Mouse (Mus musculus): Measurements from ENCODE around the gene Ston2. TPM values are rescaled to one million over a fixed set of nuclear protein-coding genes. Genes with fewer than 3 reads are reported as not detected.
"Not testable (repeated sequence)": the region's sequence is repeated elsewhere in the genome, so short reads cannot be mapped to it uniquely, and the experiment has no call there.

Gene Ston2
- total RNA-seq, 2 experiments from 2014 or later: 0.84 to 1.1 TPM

DNA sequence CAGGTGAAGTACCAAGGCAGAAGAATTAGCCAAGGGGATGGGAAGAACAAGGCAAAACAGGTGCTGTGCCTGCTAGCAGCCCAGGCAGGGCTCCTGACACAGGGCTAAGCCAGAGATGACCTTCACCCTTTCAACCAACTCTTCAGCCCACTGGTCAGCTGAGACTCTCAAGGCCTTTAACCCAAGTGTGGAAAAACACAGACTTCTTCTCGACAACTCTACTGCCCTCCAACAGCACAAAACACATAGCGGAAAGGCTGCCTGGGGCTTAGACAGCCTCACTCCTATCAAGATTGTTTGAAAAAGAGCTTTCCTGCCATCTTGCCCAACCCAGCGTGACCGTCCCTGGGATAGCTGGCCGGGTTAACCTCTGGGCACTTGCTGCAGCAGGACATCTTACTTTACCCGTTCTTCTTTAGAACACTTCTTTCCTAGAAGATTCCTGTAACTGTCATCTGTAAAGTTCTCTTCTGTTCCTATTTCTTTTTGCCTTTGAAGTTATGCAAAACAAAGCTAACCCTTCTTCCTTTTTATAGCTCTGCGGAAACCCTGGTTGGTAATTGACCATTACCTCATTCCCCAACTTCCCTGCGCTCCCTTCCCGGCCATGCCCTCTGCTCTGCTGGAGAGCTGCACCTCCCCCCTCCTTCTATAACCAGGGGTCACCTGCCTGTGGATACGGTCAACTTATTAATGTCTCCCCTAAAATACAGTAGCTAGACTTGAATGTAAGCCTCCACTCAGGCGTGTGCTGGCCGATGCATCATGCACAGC is 150.9 kb downstream of the Ston2 start:
- no peak for ATAC-seq (replicated peaks; ENCODE audit: low FRiP score, poor library complexity, severe bottlenecking)

DNA sequence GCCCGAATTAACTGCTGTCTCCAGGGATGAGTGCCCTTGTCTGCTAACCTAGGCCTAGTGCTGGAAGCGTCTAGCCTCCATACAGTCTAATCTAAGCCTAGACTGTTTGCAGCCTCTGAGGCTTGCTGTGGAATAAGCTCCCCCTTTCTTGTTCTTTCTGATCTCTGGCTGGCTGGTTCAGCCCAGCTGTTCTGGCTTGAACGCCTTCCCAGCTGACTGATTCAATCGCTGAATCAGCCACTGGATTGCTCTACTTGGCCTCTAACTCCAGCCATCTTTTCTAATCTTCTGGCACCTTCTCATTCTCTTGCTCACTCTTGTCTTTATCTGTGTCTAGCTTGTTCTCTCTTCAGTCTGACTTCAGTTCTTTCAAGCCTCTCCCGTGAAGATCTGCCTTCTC is 161.7 kb downstream of the Ston2 start:
- ATAC-seq (replicated peaks; ENCODE audit: low FRiP score, poor library complexity, severe bottlenecking): no peak

DNA sequence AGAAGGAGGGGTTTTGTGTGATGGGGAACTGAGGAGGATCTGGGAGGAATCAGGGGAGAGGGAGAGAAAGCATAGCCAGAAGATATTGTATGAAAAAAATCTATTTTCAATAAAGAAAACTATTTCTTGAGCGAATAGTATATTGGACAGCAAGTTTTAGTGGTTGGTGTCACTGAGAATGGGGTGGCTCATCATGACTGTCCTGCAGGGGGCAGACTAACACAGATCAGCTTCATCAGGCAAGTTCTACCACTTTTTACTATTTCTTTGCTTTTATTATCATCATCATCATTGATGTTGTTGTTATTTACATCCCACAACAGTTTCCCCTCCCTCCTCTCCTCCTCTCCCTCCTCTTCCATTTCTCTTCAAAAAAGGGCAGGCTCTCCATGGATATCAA is 163.2 kb downstream of the Ston2 start:
- no peak for ATAC-seq (replicated peaks; ENCODE audit: low FRiP score, poor library complexity, severe bottlenecking)

DNA sequence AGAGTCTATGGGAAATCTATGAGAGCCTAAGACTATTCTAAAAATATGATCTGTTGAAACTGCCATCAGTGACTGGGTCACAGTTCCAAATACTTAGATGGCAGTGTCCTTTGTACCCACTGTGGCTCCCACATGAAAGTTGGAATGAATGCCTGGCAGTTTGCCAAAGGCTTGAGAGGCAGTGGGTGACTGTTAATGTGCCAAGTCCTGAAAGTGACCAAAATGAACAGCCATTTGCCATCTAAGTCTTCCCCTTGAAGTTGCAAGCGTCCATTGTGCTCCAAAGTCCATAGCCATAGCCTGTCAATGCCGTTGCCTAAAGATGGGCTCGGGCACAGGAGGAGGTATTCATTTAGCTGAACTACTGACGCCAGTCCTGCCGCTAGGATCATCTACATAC is 178.8 kb downstream of the Ston2 start:
- ATAC-seq (replicated peaks; ENCODE audit: low FRiP score, poor library complexity, severe bottlenecking): no peak

DNA sequence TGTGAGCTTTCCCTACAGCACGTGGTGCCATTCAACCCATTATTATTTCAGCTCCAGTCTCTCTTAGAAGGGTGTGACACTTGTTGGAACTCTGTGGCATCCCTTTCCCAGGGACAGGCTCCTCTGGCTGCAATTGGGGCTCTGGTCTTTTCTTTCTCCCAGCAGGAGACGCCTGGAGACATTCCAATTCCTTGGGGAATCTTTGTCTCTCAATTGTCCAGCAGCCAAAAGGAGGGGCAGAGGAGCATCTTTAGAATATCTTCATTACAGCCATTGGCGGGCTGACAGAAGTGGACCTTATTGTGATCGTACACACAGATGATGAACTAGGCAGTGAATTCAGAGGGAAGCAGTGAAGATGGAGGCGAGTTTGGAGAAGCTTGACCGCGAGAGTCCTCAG is 180.5 kb downstream of the Ston2 start:
- ATAC-seq (replicated peaks; ENCODE audit: low FRiP score, poor library complexity, severe bottlenecking): no peak

DNA sequence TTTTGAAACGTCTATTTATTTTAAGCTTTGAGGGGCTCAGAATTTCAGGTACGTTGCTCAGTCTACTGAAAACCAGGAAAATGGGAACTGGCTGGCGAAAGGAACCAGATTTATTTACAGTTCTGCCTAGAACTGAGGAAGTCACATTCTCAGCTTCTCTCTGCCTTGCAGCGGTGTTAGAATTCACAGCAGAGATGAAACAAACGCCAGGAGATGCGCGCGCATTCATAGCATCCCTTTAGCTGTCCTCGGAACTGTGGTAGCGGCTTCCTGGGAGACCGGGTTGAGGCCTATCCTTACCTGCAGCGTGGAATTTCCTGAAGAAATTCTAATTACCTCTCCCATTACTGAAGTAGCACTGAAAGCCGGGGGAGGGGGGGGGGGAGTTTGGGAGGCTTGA is 181.5 kb downstream of the Ston2 start:
- ATAC-seq (replicated peaks; ENCODE audit: low FRiP score, poor library complexity, severe bottlenecking): no peak

DNA sequence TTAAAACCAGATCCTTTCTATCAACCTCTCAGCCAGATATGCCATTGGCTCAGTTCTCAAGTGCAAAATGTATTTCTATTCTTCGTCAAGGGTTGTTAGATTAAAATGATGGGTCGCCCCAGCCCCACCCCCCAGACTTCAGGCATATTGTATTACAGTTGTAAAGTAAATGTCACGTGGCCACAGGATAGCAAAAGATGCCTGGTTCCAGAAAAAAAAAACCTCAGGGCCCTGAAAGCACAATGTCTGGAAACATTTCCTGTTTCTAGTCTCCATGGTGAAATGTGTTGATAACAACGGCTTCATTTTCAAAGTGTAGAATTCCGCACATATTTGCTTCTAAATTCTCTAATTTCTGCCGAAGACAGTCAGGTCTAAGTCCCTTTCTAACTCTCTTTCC is 183.6 kb downstream of the Ston2 start:
- ATAC-seq (replicated peaks; ENCODE audit: low FRiP score, poor library complexity, severe bottlenecking): no peak

DNA sequence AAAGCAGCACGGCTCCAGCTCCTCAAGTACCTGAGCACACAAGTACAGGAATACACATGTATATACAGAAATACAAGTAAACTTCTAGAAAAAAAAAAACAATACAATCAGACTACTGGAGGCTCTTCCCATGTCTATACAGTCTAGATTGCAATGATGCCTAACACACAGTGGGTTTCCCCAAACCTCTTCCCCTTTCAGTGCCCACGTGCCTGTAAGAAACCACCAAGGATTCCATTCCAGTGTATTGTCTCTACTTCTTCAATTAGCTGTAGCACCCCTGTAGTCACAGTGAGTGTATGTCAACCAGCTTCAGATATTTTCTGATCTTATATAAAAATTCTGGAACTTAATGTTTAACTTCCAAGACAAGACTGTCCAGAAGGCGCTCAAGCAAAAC is 196.1 kb downstream of the Ston2 start:
- ATAC-seq (replicated peaks; ENCODE audit: low FRiP score, poor library complexity, severe bottlenecking): no peak

DNA sequence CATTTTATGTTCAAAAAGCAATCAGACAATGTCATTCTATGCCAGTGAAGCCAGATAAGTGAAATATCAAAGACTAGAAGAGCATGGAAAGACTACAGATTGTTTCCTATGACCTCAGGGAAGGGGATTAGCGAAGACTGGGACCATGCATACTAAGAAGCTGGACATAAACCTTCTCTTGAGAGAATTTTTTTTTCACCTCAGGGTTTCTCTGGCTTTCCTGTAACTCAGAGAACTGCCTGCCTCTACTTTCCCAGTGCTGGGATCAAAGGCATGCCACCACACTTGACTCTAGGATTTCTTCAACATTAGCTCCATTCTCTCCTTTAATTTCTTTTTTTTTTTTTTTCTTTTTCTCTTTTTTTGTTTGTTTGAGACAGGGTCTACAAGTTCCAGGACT is 197.0 kb downstream of the Ston2 start:
- ATAC-seq (replicated peaks; ENCODE audit: low FRiP score, poor library complexity, severe bottlenecking): no peak

DNA sequence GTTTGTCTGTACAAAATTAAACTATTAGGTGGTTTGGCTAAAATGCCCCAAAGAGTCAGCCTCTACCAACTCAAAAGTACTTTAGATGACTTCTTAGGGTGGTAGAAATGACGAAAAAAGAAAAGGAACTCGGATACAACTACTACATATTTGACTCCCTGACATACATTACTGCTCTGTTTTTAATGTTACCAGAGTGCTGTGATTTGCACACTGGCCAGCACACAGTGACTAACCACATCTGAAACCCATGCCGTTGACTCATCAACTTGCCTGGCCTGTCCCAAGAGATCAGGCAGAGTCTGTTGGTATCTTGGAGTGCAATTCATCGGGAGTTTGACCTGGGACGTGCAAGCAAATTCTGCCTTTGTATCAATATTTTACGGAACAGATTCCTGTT is 197.5 kb downstream of the Ston2 start:
- no peak for ATAC-seq (replicated peaks; ENCODE audit: low FRiP score, poor library complexity, severe bottlenecking)

DNA sequence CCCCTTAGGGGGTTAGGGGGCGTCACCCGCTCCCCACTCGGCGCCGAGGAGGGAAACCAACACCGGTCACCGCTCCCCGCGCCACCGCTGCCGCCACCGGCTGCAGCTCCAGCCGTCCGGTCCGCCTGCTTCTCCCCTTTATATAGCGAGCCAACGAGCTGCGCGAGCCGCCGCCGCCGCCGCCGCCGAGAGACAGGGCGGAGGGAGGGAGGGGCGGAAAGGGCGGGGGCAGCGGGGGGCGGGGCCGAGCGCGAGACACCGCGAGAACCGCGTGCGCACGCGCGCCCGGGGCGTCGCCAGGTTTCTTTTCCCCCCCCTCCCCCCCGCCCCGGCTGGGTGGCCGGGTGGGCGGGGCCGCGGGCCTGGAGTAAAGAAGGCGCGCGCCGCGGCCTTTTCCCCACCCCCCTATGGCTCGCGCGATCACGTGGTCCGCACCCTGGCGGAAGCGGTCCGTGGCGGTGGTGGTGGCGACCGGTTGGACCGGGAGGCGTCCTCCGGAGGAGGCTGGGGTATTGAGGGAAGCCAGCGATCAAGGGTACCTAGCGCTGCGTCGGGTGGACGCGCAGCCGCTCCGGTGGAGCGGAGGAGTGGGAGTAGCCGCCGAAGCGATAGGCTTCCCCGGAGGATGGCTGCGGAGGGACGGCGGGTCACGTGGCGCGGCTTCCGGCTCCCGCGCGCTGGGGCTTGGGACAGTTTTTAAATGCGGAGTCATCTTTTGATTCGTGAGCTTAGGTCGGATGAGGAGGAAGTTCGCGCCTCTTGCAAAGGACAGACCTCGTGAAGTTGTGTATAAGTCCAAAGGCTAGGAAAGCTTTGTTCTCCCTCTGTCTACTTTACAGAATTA is 198.1 kb downstream of the Ston2 start, which contains the start of gene Gtf2a1:
Gene Gtf2a1 (minus strand): TSS at position 641 of the 844 bp plus-strand sequence.
- peak; percentile 84 for ATAC-seq (replicated peaks; ENCODE audit: low FRiP score, poor library complexity, severe bottlenecking)

DNA sequence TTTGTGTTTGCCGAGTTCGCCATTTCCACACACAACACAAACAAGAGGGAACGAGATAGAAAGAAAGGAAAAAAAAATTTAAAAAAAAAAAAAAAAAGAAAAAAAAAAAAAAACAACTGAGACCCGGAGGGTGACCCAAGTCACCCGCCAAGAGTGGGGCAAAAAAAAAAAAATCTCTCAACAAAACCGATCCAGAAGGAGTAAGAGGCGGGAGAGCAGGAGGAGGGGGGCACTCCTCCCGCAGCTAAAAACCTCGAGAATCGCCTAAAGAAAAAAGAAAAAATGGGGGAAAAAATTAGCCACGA is 198.7 kb downstream of the Ston2 start:
- no peak; the same call in 1 of the 2 replicates for ATAC-seq (replicated peaks; ENCODE audit: low FRiP score, poor library complexity, severe bottlenecking)

DNA sequence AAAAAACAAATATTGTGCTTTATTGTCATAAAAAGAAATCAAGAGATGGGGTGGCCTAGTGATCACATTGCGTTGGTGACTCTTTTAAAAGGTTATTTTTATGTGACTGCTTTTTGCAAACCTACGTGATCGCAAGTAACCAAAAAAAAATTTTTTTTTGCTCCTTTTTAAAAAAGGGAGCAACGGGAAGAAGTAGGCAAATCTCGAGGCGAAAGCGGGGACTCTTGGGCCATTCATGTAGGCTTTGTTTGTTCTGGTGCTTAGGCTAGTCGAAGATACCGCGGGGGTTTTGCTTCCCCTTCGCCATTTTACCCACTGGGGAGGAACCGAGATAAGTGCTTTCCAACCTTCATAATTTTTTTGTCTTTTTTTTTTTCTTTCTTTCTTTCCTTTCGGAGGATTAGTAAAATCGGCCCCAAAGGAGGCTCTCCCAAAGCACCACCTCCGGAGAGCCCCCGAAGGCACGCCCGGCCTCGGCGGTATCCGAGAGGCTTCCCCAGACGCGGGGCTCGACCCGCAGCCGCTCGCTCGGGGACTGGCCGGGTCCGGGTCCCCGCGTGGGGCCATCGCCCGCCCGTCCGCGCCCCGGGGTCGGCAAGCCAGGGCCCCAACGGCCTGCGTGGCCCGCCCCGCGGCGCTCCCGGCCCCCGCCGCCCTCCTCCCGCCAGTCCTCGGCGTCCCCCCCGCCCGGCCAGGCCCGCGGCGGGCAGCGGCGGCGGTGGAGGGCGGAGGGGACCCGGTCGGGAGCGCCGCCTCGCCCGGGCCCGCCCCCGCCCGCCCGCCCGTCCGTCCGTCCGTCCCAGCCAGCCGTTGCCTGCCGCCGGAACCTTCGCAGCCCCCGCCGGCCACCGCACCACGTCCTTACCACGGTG is 199.3 kb downstream of the Ston2 start:
- ATAC-seq (replicated peaks; ENCODE audit: low FRiP score, poor library complexity, severe bottlenecking): 0 out of 2 replicates have a peak, but pooled peaks have one; percentile 18

DNA sequence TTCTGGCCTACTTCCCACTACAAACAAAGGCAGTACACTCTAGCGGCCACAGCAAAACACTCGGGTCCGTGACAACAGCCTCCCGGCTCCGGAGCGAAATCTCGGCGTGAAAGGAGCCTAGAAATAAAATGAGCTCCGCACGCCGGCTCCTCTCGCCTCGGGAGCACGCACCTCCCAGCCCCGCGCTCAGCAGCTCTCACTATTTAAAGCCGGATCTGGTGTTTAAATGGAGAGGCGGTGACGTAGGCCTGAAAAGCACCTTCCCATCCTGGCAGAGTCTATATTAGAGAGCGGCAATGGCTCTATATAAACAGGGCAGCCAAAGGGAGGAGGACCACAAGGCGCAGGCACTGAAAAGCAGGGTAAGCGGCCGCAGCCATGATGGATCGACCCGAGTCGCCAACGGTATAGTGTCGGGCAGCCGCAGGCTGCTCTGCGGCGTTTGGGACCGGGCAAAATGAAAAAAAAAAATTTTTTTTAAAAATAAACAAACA is 200.0 kb downstream of the Ston2 start:
- peak; percentile 70 for ATAC-seq (replicated peaks; ENCODE audit: low FRiP score, poor library complexity, severe bottlenecking)

DNA sequence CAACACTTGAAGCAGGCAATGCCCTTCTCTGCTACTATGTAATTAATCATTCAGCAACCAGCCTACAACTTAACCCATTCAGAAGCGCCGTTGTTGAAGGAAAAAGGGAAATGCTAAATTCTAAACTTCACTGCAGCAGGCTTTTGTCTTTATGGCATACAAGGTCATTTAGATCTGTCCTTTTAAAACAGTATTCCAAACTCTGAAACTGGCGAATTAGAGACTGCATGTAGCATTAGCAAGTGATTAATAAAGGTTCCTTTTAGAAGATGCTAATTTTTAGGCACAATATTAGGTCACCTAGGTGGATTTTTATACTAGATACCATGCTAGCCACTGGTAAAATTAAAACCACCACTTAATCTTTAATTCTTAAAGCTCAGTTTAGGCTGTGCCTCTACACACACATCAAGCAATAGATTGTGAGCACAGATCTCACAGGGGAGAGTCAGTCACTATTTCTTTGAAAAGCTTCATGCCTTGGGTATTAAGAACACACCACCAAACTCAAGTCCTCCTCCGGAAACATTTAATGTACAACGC is 200.6 kb downstream of the Ston2 start:
- no peak for ATAC-seq (replicated peaks; ENCODE audit: low FRiP score, poor library complexity, severe bottlenecking)

DNA sequence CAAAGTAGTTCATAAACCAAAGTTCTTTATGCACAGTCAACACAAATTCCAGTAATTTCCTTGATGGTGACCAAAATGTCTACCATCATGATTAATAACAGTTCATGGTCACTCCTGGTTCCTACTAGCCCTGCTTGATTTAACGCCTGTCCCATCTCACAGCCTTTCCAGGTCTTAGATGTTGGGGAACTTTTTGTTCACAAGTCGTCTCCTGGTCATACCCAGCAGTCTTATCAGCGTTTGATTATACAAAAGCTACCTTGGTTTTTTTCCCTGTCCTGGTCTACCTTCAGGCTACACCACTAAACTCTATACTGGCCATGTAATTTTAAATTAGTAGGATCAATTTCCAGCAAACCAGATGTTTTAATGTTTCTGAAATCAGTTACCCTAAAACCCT is 201.1 kb downstream of the Ston2 start:
- no peak for ATAC-seq (replicated peaks; ENCODE audit: low FRiP score, poor library complexity, severe bottlenecking)

DNA sequence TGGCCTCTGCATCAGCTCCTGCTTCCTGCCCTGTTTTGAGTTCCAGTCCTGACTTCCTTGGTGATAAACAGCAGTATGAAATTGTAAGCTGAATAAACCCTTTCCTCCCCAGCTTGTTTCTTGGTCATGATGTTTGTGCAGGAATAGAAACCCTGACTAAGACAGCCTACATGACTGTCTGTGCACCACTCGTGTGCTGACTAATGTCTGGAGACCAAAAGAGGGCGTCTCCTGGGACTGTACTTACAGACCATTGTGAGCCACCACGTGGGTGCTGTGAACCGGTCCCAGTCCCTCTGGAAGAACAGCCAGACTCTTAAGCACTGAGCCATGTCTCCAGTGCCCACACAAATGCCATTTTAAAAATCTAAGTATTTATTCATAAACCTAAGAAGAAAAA is 202.4 kb downstream of the Ston2 start:
- ATAC-seq (replicated peaks; ENCODE audit: low FRiP score, poor library complexity, severe bottlenecking): not testable (repeated sequence)

DNA sequence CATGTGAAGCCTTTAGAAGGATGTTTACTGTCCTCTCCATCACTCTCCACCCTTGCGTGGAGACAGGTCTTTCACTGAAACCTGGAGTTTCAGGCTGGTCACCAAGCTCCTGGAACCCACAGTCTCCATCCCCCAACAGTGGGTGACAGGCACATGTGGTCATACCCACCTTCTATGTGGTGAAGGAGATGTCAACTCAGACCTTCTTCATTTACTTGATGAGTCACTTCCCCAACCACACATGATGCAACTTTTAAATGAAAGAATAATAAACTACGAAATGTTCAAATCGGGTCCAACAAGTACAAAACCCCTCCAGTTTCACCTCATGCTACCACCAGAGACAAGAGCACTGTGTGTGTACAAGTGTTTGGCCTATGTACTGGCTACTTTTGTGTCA is 203.0 kb downstream of the Ston2 start:
- no peak for ATAC-seq (replicated peaks; ENCODE audit: low FRiP score, poor library complexity, severe bottlenecking)

DNA sequence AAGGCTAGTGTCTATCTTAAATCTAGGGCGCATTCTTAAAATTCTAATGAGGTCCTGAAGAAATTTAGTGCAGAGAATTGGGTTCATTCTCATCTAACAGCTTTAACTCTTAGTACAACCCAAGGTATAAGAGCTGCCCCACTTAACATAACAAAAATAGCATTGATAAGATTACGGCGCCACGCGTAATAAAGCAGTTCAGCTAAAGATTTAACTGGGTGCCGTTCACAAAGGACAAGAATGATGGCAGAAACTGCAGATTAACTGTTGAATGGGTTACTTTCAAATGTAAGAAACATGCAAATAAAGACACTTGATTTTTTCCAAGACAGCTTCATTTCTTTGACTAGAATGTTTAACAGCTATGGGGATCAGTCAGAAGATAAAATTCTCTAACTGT is 204.8 kb downstream of the Ston2 start:
- no peak for ATAC-seq (replicated peaks; ENCODE audit: low FRiP score, poor library complexity, severe bottlenecking)

Data from erythroid progenitor cell, adult 5-6 weeks (primary cell).